Mouse (Mus musculus): ENCODE data around the gene Cav2.

DNA sequence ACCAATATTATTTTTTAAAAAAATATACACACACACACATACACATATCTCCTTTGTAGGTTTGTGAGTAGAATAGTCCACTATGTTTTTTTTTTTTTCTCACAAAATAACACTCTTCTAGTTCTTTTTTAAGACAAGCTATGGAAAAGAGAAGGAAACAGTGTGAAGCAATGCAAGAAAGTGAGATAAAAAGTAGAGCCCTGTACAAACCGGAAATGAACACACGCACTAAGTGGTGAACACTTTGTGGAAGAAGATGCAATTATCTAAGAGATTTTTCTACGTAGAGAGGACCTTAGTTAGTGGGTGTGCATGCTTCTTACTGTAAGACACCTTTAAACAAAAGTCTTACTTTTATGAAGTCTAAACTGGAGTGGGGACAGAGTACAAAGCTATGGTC, 33.3 kb upstream of the Cav2 start:
- TF ChIP-seq POLR2A (IDR thresholded peaks at IDR 0.05; ENCODE audit: extremely low read depth, insufficient read depth, low read length) (no peak), CTCF (IDR thresholded peaks at IDR 0.05; ENCODE audit: low read depth, low read length) (no peak)
